Mouse (Mus musculus) spleen, adult 2 months (tissue): ENCODE measurements around the gene Gm10490.

Experiments used
- CTCF ChIP-seq: fragments of 200-500 bp; IDR thresholded peaks from 2 replicates; pipeline ENCODE4 v1.5.1; 2011; ENCODE audit warnings: mild to moderate bottlenecking, inconsistent platforms; ENCODE audit not compliant: insufficient read depth, insufficient read length, insufficient replicate concordance; ENCODE audit errors: extremely low read depth
- POLR2A ChIP-seq: fragments of 200-500 bp; IDR thresholded peaks from 2 replicates; pipeline ENCODE4 v1.6.1; 2011; ENCODE audit warnings: low read depth, low read length, inconsistent platforms

- no peak for TF ChIP-seq CTCF
- no peak for TF ChIP-seq POLR2A
These were observed 16.9 kb downstream of the Gm10490 start for GRCm38 (mm10) chrX:7926266-7926665.
